Mouse (Mus musculus) left cerebral cortex, adult 18-20 months (tissue): ENCODE results near the gene Pakap. TPM values are rescaled to one million over a fixed set of nuclear protein-coding genes. Genes with fewer than 3 reads are reported as not detected.

ENCODE experiments used
- DNase-seq, 2 experiments: peaks; one replicate each; pipeline ENCODE4 v3.0.0; 2021 to 2022; ENCODE audit warnings: low spot score in 2 of 2, mixed read lengths in 1 of 2
- total RNA-seq, 2 experiments: library from RNA; stranded (reverse); gene quantifications; 2 replicates each; pipeline ENCODE4 v1.2.3; 2021

Gene Pakap
- total RNA-seq, 2 experiments from 2014 or later, result 17.2 to 19.1 TPM

GRCm38 (mm10) chr4:57703574-57704470, 135.8 kb downstream of the Pakap start:
- DNase-seq, result no peak

GRCm38 (mm10) chr4:57704575-57704974, 136.6 kb downstream of the Pakap start:
- DNase-seq, result no peak

GRCm38 (mm10) chr4:57715849-57716248, 147.9 kb downstream of the Pakap start:
- DNase-seq, result no peak

GRCm38 (mm10) chr4:57716735-57717134, 148.8 kb downstream of the Pakap start:
- no peak for DNase-seq

- no peak for DNase-seq
Observed at GRCm38 (mm10) chr4:57717354-57717753, 149.4 kb downstream of the Pakap start, which contains the start of gene Akap2. Gene Akap2 (plus strand): TSS chr4:57717657.

- no peak for DNase-seq
Observed at GRCm38 (mm10) chr4:57719370-57719769, 151.4 kb downstream of the Pakap start.

GRCm38 (mm10) chr4:57720869-57721361, 152.9 kb downstream of the Pakap start:
- no peak for DNase-seq

- DNase-seq, result no peak
Observed at GRCm38 (mm10) chr4:57722296-57722695, 154.3 kb downstream of the Pakap start.

- DNase-seq, result no peak
Observed at GRCm38 (mm10) chr4:57723659-57724058, 155.7 kb downstream of the Pakap start.

- DNase-seq, result no peak
Observed at GRCm38 (mm10) chr4:57725569-57725968, 157.6 kb downstream of the Pakap start.

GRCm38 (mm10) chr4:57728611-57729183, 160.7 kb downstream of the Pakap start:
- DNase-seq, result no peak

- DNase-seq, result no peak
Observed at GRCm38 (mm10) chr4:57730047-57730446, 162.1 kb downstream of the Pakap start.

- no peak for DNase-seq
Observed at GRCm38 (mm10) chr4:57730801-57731598, 163.0 kb downstream of the Pakap start.

- no peak for DNase-seq
Observed at GRCm38 (mm10) chr4:57732351-57732750, 164.4 kb downstream of the Pakap start.

GRCm38 (mm10) chr4:57733445-57733844, 165.5 kb downstream of the Pakap start:
- peak; percentile 25 to 27 for DNase-seq

GRCm38 (mm10) chr4:57735426-57735825, 167.4 kb downstream of the Pakap start:
- DNase-seq, result no peak

GRCm38 (mm10) chr4:57738856-57739552, 171.0 kb downstream of the Pakap start:
- no peak for DNase-seq

GRCm38 (mm10) chr4:57743325-57743929, 175.4 kb downstream of the Pakap start:
- DNase-seq, result no peak

GRCm38 (mm10) chr4:57750651-57751050, 182.7 kb downstream of the Pakap start:
- DNase-seq, result no peak

GRCm38 (mm10) chr4:57751054-57751453, 183.1 kb downstream of the Pakap start:
- no peak for DNase-seq
